Mouse (Mus musculus) gastrocnemius, adult 2 months (tissue): ENCODE results near the gene Luc7l. TPM values are rescaled to one million over a fixed set of nuclear protein-coding genes. Genes with fewer than 3 reads are reported as not detected.

ENCODE experiments used
- DNase-seq: peaks from one replicate; pipeline ENCODE4 v3.0.0; 2022
- H3K27ac ChIP-seq: fragments of 200-600 bp; 2 replicates; pipeline ENCODE4 v1.8.1; 2022; ENCODE audit warnings: mild to moderate bottlenecking
- H3K4me3 ChIP-seq: fragments of 200-600 bp; 2 replicates; pipeline ENCODE4 v1.8.1; 2022; ENCODE audit warnings: mild to moderate bottlenecking, moderate library complexity
- CTCF ChIP-seq: fragments of 200-600 bp; IDR thresholded peaks from 2 replicates; pipeline ENCODE4 v1.8.1; 2022; ENCODE audit warnings: antibody characterized with exemption, mild to moderate bottlenecking, moderate library complexity
- intact Hi-C: fragments of 180-260 bp; cut with DNase I; formaldehyde crosslinking; loops from one replicate; pipeline ENCODE4 v1.15.1; 2025
- total RNA-seq, 2 experiments: library from RNA; stranded (reverse); gene quantifications; 2 replicates each; pipeline ENCODE4 v1.2.3; 2021

Luc7l gene
- total RNA-seq, 2 experiments from 2014 or later: 12.6 to 14.5 TPM

DNA sequence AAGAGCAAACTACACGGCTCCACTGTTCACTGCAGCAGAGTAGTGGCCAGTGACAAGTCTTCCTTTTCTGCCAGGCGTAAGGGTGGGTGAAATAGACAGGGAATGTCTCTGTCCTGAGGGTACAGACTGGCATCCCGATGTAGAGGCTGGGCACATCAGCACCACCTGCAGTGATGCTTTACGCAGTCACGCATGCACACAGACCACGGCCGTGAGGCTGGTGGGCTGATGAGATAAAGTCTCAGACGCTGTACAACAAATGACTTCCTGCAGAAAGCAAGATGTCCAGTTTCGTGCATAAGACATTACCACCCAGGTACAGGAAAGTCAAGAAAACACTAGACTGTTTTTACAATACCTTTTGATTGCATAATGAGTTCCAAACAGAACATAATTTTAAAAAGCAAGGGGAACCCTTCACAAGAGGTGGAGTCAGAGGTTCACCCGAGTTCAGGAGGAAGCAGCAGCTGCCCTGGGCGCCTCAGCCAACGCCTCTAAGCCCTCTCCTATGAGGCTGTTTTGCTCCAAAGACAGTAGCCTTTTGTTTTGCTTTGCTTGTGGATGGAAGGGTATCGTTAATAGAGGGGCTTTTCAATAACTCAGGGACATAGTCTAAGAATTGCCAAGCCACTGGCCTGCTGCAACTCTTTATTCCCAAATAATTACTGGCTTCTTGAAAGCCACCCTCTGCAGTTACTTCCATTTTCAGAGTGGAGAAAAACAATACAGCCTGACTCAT is 17.4 kb upstream of the Luc7l start:
- Histone ChIP-seq H3K4me3 (no peak overlapping the region), H3K27ac (peak overlapping the region; percentile 75)
- intact Hi-C loops: no loop called here
- DNase-seq: peak; percentile 39
- TF ChIP-seq CTCF: no peak

DNA sequence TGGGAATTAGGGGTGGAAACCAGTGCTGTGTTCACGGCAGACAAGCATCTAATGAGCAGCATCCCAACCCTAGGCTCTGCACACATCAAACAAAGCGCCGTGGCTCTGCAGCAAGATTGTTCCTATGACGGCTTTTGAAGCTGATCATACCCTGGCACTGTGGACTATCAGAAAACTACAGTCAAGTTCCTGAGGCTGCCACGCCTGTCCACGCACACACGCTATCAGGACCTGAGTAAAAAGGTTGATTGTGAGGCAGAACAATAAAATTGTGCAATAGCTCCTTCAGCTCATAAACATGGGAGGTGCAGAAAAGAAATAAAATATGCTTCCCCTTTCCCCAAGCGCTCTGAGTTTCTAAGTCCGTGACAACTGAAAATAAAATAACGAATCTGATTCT is 15.0 kb upstream of the Luc7l start:
- H3K4me3 ChIP-seq: no peak overlapping the region
- no peak for TF ChIP-seq CTCF
- no peak for DNase-seq
- no peak overlapping the region for H3K27ac ChIP-seq
- intact Hi-C loops: no loop called here

DNA sequence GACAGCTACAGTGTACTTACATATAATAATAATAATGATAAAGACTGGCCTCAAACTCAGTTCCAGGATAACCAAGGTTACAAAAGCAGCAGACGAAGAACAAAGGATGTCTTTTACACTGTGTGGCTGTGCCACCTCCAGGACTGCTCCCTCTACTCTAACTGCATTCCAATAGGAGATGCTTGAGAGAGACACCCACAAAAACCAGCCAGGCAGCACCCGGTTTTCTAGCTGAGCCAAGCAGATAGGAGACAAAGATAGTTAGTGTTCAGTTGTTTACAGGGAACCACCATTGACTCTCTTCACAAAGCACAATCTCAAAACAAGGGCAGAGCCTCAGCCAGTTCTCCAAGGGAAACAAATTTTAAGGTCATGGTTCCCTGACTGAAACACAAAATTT is 13.1 kb upstream of the Luc7l start:
- intact Hi-C loops: no loop called here
- no peak for DNase-seq
- Histone ChIP-seq H3K4me3 (no peak overlapping the region), H3K27ac (no peak overlapping the region)
- no peak for TF ChIP-seq CTCF

DNA sequence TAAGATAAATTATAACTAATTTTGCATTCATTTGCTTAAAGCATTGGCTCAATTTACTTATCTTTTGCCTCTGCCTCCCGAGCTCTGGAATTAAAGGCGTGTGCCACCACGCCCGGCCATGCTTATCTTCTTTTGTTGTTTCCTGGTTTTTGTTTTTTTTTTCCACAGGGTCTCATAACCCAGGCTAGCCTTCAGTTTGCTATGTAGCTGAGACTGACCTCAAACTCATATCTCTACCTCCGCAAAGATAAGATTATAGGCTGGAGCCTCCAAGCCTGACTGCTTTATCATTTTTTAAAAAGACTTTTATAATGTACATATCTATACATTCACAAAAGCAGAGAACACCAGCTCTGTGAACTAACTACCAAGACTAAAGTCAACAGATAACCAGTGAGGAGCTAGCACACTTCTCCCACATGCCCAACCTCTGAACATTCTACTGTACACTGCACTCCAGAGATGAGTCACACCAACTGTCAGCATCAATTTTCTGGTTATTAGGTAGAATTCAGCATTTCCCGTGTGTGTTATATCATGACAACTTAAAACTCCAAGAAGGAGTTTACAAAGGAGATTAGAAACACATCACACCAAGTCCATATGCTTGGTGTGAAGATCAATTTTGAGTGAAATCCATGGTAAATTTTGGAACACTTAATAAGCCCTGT is 12.4 kb upstream of the Luc7l start:
- peak overlapping the region; percentile 31; the same call in 1 of the 2 replicates for H3K27ac ChIP-seq
- no peak overlapping the region for H3K4me3 ChIP-seq
- no peak for DNase-seq
- intact Hi-C loops: loop anchor here (5.0 kb wide), 1 partner anchor 103 kb away; the partner anchor contains the start of gene Axin1
- no peak for TF ChIP-seq CTCF

DNA sequence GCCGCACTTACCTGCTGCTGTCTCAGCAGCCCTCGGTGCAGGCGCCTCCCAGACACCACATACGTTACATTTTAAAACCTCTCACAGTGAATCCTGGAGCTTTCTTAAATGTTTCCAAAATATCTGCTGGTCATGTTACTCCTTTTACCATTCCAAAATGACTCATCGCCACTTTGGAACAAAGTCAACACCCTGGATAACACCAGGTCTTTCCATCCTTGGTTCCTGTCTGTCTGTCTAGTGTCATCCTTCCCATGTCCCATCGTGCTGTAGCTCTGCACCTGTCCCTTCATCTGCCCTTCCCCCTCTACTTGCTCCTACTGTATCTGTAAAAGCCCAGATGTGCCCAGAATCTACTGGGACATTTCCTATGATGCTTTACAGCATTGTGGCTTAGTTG is 11.7 kb upstream of the Luc7l start:
- intact Hi-C loops: loop anchor here (5.0 kb wide), 1 partner anchor 104 kb away; the partner anchor contains the start of gene Axin1

DNA sequence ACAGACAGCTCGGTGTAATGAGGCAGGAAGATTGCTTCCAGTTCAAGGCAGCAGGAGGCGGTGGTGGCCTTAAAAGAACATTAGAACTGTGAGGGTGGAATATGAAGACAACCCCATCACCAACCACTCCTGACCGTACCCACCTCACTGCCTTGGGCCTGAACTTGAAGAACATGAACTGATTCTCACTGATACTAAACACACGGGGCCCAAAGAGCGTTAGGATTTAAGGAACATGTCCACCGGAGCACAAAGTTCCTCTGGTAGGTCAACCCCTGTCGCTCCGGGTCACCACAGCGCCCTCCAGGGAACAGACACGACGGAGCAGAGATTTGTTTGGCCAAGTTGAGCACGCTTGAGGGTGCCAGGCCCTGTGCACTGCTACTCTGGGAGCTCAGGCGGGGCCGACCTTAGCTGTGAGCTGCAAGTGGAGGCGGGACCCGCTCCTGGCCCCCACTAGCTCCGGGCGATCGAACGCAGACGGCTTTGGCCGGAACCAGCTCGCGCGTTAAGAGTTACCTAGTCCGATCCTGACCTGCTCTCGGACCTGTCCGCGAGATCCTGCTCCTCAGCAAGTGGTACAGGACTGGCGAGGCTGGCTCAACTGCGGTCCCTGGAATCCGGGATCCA is 9.1 kb upstream of the Luc7l start:
- peak; percentile 41 for TF ChIP-seq CTCF
- peak; percentile 86 for DNase-seq
- Histone ChIP-seq H3K4me3 (peak overlapping the region; percentile 92), H3K27ac (peak overlapping the region; percentile 96)
- intact Hi-C loops: loop anchor here (1.0 to 5.0 kb wide), 2 partner anchors 9 to 106 kb away; partner anchors contain the start of genes Axin1 and Luc7l

More for the DNA sequence above, 11.7 kb upstream of the Luc7l start:
- TF ChIP-seq CTCF: no peak
- no peak for DNase-seq
- Histone ChIP-seq H3K4me3 (no peak overlapping the region), H3K27ac (peak overlapping the region; percentile 46; the same call in 1 of the 2 replicates)

DNA sequence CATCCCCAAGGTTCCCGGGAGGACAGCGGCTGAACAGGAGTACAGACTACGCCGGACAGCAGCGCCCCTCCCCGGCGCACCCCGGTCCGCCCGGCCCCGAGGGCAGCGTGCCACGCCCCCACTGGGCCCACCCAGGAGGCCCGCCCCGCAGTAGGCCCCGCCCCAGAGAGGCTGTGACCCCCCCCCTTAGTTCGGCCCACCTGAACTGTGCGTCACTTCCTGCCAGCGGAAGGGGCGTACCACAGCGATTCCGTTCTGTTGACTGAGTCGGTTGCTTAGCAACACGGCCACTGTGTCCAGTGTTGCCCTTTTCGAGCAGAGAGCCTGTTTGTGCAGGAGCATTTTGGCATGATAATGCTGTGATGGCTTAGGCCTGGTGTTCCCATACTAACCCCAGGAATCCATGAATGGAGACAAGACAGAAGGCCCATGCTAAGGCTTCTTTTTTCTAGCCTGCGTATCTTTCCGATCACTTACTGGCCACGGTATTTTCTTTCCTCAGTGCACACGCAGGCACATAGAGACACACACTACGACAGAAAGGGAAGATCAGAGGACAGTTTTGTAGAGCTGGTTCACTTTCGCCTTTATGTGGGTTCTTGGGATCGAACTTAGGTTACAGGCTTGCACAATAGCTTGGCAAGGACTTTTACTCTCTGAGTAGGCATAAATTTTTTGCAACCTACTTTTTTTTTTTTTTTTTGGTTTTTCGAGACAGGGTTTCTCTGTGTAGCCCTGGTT is 8.4 kb upstream of the Luc7l start, which contains the start of gene Fam234a:
Gene Fam234a, minus strand, starts transcription at position 142 of the 741 bp plus-strand sequence.
- TF ChIP-seq CTCF: peak; percentile 32; the same call in 1 of the 2 replicates
- intact Hi-C loops: loop anchor here (1.0 to 5.0 kb wide), 2 partner anchors 8 to 107 kb away; partner anchors contain the start of genes Axin1 and Luc7l
- peak within 1 kb of the TSS; percentile 96 for H3K27ac ChIP-seq
- peak; percentile 98 for DNase-seq
- H3K4me3 ChIP-seq: peak within 1 kb of the TSS; percentile 92

DNA sequence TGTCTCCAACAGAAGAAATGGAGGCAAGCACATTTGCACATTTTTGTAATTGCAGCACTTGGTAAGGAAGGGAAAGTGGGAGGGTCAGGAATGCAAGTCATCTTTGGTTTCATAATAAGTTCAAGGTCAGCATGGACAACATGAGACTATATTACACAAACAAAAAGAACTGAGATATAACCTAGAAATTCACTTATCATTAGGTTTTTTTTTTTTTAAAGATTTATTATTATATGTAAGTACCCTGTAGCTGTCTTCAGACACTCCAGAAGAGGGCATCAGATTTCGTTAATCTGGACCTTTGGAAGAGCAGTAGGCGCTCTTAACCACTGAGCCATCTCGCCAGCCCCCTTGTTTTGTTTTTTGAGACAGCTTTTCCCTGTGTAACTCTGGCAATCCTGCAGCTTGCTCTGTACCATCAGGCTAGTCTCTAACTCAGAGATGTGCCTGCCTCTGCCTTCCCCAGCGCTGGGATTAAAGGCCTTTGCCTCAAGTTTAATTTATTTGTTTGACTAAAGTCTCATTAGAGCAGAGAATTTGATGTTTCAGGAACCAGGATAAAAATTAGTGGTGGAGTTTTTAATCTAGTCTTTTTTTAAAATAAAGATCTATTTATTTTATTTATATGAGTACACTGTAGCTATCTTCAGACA is 684 bp upstream of the Luc7l start:
- Histone ChIP-seq H3K27ac (peak overlapping the region; percentile 99), H3K4me3 (peak overlapping the region; percentile 93)
- intact Hi-C loops: loop anchor here (1.0 kb wide), 1 partner anchor 8 kb away; the partner anchor contains the start of gene Fam234a
- no peak for DNase-seq
- TF ChIP-seq CTCF: no peak

DNA sequence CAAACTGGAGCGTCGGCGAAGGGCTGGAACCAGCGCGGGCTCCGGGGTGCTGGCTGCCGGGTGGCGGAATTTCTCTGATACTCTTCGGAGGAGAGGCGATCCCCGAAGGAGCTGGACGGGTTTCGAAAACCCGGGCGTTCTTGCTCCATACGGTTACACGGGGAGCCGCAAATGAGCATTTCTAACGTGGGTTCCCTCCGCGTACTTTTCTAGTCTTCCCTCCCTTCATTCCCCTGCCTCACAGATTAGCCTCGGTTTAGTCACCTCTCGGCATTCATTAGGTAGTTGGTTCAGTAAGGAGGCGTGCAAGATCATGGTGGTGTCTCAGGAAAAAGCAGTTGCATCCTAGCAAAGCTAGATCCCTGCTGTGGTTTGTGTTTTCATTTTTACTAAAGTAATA is 703 bp downstream of the Luc7l start:
- H3K27ac ChIP-seq: peak overlapping the region; percentile 99
- no peak for DNase-seq
- no peak for TF ChIP-seq CTCF
- H3K4me3 ChIP-seq: peak overlapping the region; percentile 93
- intact Hi-C loops: no loop called here

DNA sequence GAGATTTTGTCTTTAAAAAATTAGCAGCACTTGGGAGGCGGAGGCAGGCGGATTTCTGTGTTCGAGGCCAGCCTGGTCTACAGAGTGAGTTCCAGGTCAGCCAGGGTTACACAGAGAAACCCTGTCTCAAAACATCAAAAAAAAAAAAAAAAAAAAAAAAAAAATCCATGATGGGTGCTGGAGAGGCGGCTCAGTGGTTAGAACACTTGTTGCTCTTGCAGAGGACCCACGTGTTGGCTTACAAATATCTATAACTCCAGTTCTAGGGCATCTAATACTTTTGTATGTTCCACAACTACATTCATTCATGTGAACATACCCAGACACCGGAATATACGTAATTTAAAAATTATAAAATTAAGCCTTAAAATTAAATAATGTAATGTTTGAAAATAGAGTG is 2.6 kb downstream of the Luc7l start:
- Histone ChIP-seq H3K4me3 (no peak overlapping the region), H3K27ac (no peak overlapping the region)
- no peak for DNase-seq
- intact Hi-C loops: no loop called here
- TF ChIP-seq CTCF: no peak

DNA sequence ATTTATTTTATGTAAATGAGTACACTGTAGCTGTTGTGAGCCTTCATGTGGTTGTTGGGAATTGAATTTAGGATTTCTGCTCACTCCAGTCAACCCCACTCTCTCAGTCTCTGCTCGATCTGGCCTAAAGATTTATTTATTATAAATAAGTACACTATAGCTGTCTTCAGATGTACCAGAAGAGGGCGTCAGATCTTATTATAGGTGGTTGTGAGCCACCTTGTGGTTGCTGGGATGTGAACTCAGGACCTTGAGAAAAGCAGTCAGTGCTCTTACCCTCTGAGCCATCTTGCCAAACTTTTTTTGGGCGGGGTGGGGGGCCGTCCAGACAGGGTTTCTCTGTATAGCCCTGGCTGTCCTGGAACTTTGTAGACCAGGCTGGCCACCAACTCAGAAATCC is 9.1 kb downstream of the Luc7l start:
- DNase-seq: no peak
- TF ChIP-seq CTCF: peak; percentile 4; the same call in 1 of the 2 replicates
- intact Hi-C loops: no loop called here
- no peak overlapping the region for H3K27ac ChIP-seq
- H3K4me3 ChIP-seq: no peak overlapping the region

DNA sequence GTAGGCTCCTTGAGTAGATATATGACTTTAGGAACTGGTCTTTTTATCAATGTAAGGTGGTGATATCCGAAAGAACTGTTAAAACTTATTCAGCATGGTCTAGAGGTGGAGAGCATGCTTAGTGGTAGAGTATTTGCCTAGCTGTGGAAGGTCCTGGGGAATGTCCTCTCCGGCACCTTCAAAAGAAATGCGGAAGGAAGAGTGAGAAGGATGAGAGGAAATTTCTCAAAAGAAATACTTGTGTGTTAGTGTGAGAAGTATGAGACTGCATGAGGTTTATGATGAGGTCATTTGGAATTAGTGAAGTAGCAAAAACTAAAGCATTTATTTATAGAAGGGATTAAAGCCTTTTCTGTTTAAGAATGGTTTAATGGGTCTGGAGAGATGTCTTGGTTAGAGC is 9.7 kb downstream of the Luc7l start:
- no peak for TF ChIP-seq CTCF
- intact Hi-C loops: no loop called here
- Histone ChIP-seq H3K4me3 (no peak overlapping the region), H3K27ac (no peak overlapping the region)
- no peak for DNase-seq
